Mouse (Mus musculus) liver, embryonic 16.5 days (tissue): ENCODE data around the gene Kcnk15. TPM values are rescaled to one million over a fixed set of nuclear protein-coding genes. Genes with fewer than 3 reads are reported as not detected.

Experiments used
- ATAC-seq: fragments of 200-750 bp; cut with Nextera tagmentation; 2 replicates; pipeline ENCODE4 v1.8.0; 2017; ENCODE audit warnings: low read depth, mild to moderate bottlenecking, moderate number of reproducible peaks, moderate library complexity
- H3K27ac ChIP-seq: fragments of 300-500 bp; sonication (generic); 2 replicates; pipeline ENCODE4 v1.5.1; 2014; ENCODE audit warnings: mild to moderate bottlenecking, low read length
- H3K27me3 ChIP-seq: fragments of 300-500 bp; sonication (generic); 2 replicates; pipeline ENCODE4 v1.6.1; 2014; ENCODE audit warnings: low read depth, low read length, mixed read lengths; ENCODE audit not compliant: control insufficient read depth, insufficient read depth
- H3K36me3 ChIP-seq: fragments of 300-500 bp; sonication (generic); 2 replicates; pipeline ENCODE4 v1.6.1; 2014; ENCODE audit warnings: mild to moderate bottlenecking; ENCODE audit not compliant: control insufficient read depth, insufficient read depth
- H3K4me1 ChIP-seq: fragments of 300-500 bp; sonication (generic); 2 replicates; pipeline ENCODE4 v1.6.1; 2014; ENCODE audit warnings: low read depth, low read length, mixed read lengths; ENCODE audit not compliant: control insufficient read depth
- H3K4me2 ChIP-seq: fragments of 300-500 bp; sonication (generic); 2 replicates; pipeline ENCODE4 v1.6.1; 2014; ENCODE audit warnings: low read depth, low read length, mixed read lengths
- H3K4me3 ChIP-seq: fragments of 300-500 bp; sonication (generic); 2 replicates; pipeline ENCODE4 v1.5.1; 2014; ENCODE audit warnings: low read depth, mild to moderate bottlenecking, low read length
- H3K9ac ChIP-seq: fragments of 300-500 bp; sonication (generic); 2 replicates; pipeline ENCODE4 v1.6.1; 2014; ENCODE audit warnings: low read depth, low read length
- H3K9me3 ChIP-seq: fragments of 300-500 bp; sonication (generic); replicated peaks from 2 replicates; pipeline ENCODE4 v1.6.1; 2016; ENCODE audit warnings: low read length; ENCODE audit not compliant: control insufficient read depth
- WGBS: fragments of 180-500 bp; shearing (Covaris S2); extraction: QIAGEN DNeasy Blood & Tissue Kit; methylation state at CpG from one replicate; pipeline ENCODE4 v1.1.7; 2014; ENCODE audit not compliant: insufficient replicate concordance; 5-methylcytosine and 5-hydroxymethylcytosine counted together
- polyA plus RNA-seq: library from polyadenylated mRNA; unstranded; fragments of >200 nt; fragmentation: Nextera tagmentation; extraction: Ambion mirVana; gene quantifications from 2 replicates; pipeline ENCODE4 v1.2.1, GENCODE M21; 2015

Kcnk15 gene
- polyA plus RNA-seq, 1 experiment from 2014 or later = not detected

DNA sequence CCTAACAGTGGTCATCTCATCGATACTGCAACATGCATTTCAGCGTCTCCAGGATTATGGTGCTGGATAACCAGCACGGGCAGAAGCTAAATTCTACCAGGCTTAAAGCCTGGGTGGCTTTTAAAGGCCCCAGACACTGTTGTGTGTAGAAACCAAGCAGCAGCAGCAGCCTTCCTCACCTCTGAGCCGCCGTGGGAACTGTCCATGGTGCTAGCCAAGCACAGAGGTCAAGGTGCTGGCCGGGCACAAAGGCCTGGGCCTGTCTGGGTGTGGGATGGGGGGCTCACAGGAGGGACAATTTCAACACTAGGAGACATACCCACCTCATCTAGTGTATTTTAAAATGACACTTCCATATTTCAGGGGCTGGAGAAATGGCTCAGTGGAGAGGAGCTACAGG, 36.0 kb downstream of the Kcnk15 start:
- Histone ChIP-seq H3K9ac (no peak overlapping the region), H3K27ac (no peak overlapping the region), H3K4me2 (no peak overlapping the region), H3K27me3 (no peaks in the 10 kb centered on the region), H3K4me3 (no peak overlapping the region), H3K9me3 (no peaks in the 10 kb centered on the region), H3K4me1 (no peaks in the 10 kb centered on the region), H3K36me3 (no peaks in the 10 kb centered on the region)
- no peak for ATAC-seq
- 19% methylated on average over 6 of the region's 6 CpGs for WGBS

DNA sequence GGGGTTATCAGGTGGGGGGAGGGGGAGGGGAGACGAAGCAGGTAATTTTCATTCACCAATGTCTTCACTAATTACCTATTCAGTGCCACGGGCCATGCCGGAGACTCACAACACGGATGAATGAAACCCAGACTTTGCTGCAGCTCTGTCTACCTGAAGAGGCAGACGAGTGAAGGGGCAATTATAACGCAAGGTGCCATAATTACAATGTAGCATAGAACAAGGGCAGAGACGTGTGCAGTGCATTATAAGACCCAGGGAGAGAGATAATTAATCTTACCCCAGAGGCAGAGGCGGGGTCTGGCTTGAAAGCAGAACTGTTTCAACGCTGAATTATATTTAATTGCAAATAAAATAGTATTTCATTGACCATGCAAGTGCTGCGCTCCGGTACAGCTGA, 37.1 kb downstream of the Kcnk15 start:
- no peaks in the 10 kb centered on the region for H3K9me3 ChIP-seq
- H3K27ac ChIP-seq = no peak overlapping the region
- 68% methylated on average over 11 of the region's 11 CpGs for WGBS
- H3K4me3 ChIP-seq = no peak overlapping the region
- no peaks in the 10 kb centered on the region for H3K4me1 ChIP-seq
- no peaks in the 10 kb centered on the region for H3K36me3 ChIP-seq
- ATAC-seq = no peak
- no peak overlapping the region for H3K4me2 ChIP-seq
- H3K9ac ChIP-seq = no peak overlapping the region
- H3K27me3 ChIP-seq = no peaks in the 10 kb centered on the region

DNA sequence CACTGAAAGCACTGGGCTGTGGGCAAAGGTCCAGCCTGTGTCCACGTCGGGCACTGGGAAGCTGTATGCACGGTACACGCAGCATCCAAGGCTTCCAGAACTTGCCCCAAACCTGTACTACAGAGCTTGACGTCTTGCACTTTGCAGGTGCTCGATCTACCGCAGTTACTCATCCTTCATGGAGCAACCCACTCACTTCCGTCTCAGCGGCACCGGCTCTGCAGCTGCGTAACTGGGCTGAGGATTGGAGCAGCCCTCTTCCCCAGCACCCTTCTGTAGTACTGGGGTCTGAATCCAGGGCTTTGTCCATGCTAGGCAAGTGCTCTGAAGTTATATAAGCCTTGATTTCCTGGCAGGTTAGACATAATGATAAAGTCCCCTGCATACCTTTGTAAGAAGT, 37.8 kb downstream of the Kcnk15 start:
- no peak overlapping the region for H3K4me3 ChIP-seq
- 66% methylated on average over 11 of the region's 11 CpGs for WGBS
- no peaks in the 10 kb centered on the region for H3K4me1 ChIP-seq
- H3K27me3 ChIP-seq = no peaks in the 10 kb centered on the region
- no peak overlapping the region for H3K4me2 ChIP-seq
- no peak overlapping the region for H3K27ac ChIP-seq
- H3K9ac ChIP-seq = no peak overlapping the region
- no peaks in the 10 kb centered on the region for H3K9me3 ChIP-seq
- no peak for ATAC-seq
- H3K36me3 ChIP-seq = no peaks in the 10 kb centered on the region

DNA sequence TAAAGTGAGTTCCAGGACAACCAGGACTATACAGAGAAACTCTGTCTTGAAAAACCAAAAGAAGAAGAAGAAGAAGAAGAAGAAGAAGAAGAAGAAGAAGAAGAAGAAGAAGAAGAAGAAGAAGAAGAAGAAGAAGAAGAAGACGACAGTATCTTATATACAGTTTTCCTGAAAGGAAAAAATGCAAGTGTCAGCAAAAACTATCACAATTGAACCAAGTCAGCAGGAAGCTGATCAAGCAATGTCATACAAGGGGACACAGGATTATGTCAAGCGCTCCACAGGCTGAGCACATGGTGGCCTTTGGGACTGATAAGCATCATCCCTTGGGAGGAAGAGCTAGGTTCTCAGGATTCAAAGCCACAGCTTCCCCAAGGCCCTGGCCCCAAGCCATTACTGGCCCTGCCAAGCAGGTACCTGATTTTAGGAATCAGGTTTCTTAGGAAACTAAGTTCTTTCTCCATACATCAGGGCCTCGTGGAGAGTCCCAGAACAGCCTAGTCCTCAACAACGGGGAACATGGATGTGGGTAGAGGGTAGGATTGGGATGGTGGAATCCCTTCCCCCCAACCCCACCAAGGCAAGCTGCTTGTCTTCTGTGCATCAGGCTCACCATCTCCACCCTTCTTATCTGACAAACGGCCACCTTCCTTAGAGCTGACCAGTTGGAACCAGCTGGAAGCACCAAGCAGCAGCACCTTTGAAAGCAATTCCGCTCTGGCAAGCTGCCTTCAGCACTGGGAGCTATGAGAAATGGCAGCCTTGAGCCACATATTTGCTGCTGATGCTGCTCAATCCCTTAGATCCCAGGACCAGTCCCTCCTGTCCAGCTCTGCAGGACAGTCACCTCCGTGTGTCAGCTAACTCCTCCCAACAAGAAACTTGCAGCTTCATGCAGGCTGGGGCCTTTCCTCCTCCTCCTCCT, 40.3 kb downstream of the Kcnk15 start:
- no peak overlapping the region for H3K4me2 ChIP-seq
- 41% methylated on average over 7 of the region's 7 CpGs for WGBS
- H3K9me3 ChIP-seq = no peaks in the 10 kb centered on the region
- no peak for ATAC-seq
- H3K27ac ChIP-seq = no peak overlapping the region
- no peaks in the 10 kb centered on the region for H3K27me3 ChIP-seq
- H3K9ac ChIP-seq = no peak overlapping the region
- H3K4me1 ChIP-seq = no peaks in the 10 kb centered on the region
- H3K4me3 ChIP-seq = no peak overlapping the region
- no peaks in the 10 kb centered on the region for H3K36me3 ChIP-seq

DNA sequence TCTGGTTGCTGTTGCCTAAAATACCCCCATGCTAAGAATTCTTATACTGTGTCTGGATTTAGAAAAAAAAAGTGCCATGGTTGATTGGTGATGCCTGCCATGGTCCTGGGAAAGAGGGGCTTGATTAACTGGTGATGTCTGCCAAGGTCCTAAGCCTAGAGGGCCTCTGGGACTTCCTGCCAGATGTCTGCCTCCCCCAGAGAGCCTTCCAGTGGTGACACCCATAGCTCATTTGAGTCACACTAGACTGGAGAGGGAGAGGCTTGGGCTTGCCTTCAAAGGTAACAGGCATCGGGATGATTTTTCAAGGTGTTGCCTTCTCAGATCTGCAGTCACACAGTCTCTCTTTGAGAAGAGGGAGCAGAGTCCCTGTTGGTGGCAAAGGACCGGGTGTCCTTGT, 41.7 kb downstream of the Kcnk15 start:
- Histone ChIP-seq H3K9me3 (no peaks in the 10 kb centered on the region), H3K36me3 (no peaks in the 10 kb centered on the region), H3K27me3 (no peaks in the 10 kb centered on the region), H3K9ac (no peak overlapping the region), H3K4me3 (no peak overlapping the region), H3K4me2 (no peak overlapping the region), H3K4me1 (no peaks in the 10 kb centered on the region), H3K27ac (no peak overlapping the region)
- no peak for ATAC-seq
- 56% methylated on average over 2 of the region's 2 CpGs for WGBS

DNA sequence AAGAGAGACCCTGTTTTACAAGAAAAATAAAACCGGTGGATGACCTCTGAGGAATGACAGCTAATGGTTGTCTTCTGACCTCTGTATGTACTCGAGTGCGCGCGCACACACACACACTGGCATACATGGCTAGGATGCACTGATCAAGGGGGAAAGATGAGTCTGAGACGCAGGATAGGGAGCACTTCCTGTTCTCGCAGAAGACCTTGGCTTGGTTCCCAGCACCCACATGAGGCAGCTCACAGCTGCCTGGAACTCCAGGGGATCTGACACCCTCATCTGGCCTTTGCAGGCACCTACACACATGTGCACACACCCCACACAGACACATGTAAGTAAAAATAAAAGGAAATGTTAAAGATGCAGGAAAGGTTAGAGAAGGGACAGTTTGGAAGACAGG, 43.6 kb downstream of the Kcnk15 start:
- no peak for ATAC-seq
- Histone ChIP-seq H3K36me3 (no peaks in the 10 kb centered on the region), H3K27me3 (no peaks in the 10 kb centered on the region), H3K4me1 (no peaks in the 10 kb centered on the region), H3K27ac (no peak overlapping the region), H3K9me3 (no peaks in the 10 kb centered on the region), H3K4me2 (no peak overlapping the region), H3K9ac (no peak overlapping the region), H3K4me3 (no peak overlapping the region)
- 82% methylated on average over 7 of the region's 7 CpGs for WGBS

DNA sequence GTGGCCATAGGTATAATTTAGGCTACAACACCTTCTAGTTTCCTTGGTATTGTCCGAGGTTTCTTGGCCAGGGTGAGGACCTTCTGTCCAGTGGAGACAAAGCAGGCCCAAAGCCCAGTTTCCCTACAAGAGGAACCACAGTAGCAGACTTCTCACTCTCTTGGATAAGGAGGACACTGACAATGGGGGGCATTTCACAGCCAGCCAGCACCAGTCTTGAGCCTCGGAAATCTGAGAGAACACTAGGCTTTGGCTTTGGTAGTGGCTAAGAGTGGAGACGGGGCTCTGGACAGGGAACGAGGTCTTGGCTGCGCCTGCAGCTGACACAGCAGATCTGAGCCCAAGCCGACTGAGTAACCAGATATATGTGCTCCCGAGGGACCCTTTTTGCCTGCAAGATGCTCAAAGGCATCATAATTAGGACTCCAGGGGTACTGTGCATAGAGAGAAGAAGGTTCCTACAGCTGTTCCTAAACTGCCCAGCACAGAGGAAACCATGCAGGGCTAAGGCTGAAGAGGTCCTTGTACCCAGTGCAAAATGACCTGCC, 44.6 kb downstream of the Kcnk15 start:
- H3K4me1 ChIP-seq = no peaks in the 10 kb centered on the region
- no peaks in the 10 kb centered on the region for H3K9me3 ChIP-seq
- ATAC-seq = no peak
- H3K36me3 ChIP-seq = no peaks in the 10 kb centered on the region
- H3K27ac ChIP-seq = no peak overlapping the region
- no peaks in the 10 kb centered on the region for H3K27me3 ChIP-seq
- 57% methylated on average over 7 of the region's 7 CpGs for WGBS
- no peak overlapping the region for H3K4me3 ChIP-seq
- no peak overlapping the region for H3K9ac ChIP-seq
- H3K4me2 ChIP-seq = no peak overlapping the region

DNA sequence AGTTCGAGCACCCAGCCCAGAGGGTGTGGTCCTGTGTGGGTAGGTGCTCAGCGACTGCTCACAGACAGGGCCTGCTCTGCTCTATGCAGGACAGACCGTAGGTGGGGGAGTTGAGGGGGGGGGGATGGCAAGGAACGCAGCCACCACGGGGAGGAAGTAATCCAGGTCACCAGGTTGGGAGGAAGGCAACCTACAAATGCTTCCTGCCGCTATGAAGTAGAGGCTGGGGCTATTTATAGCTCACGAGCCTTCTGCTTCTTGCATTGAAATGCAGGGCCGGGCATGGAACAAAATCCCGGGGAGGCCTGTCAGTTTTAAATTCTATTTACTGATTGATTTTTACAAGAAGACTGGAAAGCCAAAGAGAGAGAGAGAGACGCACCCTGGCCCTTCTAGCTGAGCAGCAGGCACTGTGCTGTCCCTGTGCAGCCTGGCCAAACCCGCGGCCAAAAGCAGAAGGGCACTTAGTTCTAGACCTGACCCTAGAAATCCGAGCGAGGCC, 46.5 kb downstream of the Kcnk15 start:
- no peak for ATAC-seq
- Histone ChIP-seq H3K27me3 (no peaks in the 10 kb centered on the region), H3K4me2 (no peak overlapping the region), H3K9ac (no peak overlapping the region), H3K4me1 (no peaks in the 10 kb centered on the region), H3K4me3 (no peak overlapping the region), H3K36me3 (no peaks in the 10 kb centered on the region), H3K9me3 (no peaks in the 10 kb centered on the region), H3K27ac (no peak overlapping the region)
- WGBS = 28% methylated on average over 14 of the region's 14 CpGs

DNA sequence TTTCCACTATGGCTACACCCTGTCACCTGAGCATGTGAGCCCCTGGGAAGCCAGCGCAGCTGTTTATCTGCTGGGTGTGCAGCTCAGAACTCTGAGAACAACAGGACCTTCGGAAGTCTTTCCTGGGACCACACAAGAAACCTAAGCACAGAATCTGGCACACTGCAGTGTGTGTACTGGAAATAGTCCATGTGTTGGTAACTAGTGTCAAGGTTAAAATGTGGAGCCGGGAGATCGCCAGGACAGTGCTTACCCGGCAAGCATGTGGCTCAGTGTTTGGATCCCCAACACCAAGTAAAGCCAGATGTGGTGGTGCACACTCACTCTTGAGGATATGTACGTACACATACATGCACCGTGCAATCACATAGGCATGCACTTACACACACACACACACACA, 47.6 kb downstream of the Kcnk15 start:
- Histone ChIP-seq H3K4me1 (no peaks in the 10 kb centered on the region), H3K4me3 (no peak overlapping the region), H3K36me3 (no peaks in the 10 kb centered on the region), H3K4me2 (no peak overlapping the region), H3K27me3 (no peaks in the 10 kb centered on the region), H3K27ac (no peak overlapping the region), H3K9ac (no peak overlapping the region), H3K9me3 (no peaks in the 10 kb centered on the region)
- 74% methylated on average over 7 of the region's 7 CpGs for WGBS
- no peak for ATAC-seq
